Mouse (Mus musculus): Measurements from ENCODE around the gene Pinlyp.

Gene Pinlyp

GRCm38 (mm10) chr7:24546068-24546614 lies at the start of gene Pinlyp, which contains the start of gene Xrcc1:
Gene Pinlyp (minus strand): TSS chr7:24546118.
Gene Xrcc1 (plus strand): TSS chr7:24546289.
- no peak for DNase-seq (ENCODE audit: low spot score in 2 of 2)

- no peak for DNase-seq (ENCODE audit: low spot score in 2 of 2)
Observed at GRCm38 (mm10) chr7:24595464-24595863, 49.5 kb upstream of the Pinlyp start.

GRCm38 (mm10) chr7:24594309-24594803 lies 48.4 kb upstream of the Pinlyp start:
- DNase-seq (ENCODE audit: low spot score in 2 of 2) = no peak

- peak; percentile 81 for DNase-seq (ENCODE audit: low spot score in 2 of 2)
Observed at GRCm38 (mm10) chr7:24593621-24594308, 47.8 kb upstream of the Pinlyp start.

GRCm38 (mm10) chr7:24592781-24593180 lies 46.9 kb upstream of the Pinlyp start:
- no peak for DNase-seq (ENCODE audit: low spot score in 2 of 2)

- DNase-seq (ENCODE audit: low spot score in 2 of 2) = no peak
Observed at GRCm38 (mm10) chr7:24592163-24592562, 46.2 kb upstream of the Pinlyp start.

- no peak for DNase-seq (ENCODE audit: low spot score in 2 of 2)
Observed at GRCm38 (mm10) chr7:24591735-24592134, 45.8 kb upstream of the Pinlyp start.

GRCm38 (mm10) chr7:24588336-24588735 lies 42.4 kb upstream of the Pinlyp start:
- peak in 1 of 2 experiments; percentile 44 for DNase-seq (ENCODE audit: low spot score in 2 of 2)

- DNase-seq (ENCODE audit: low spot score in 2 of 2) = no peak
Observed at GRCm38 (mm10) chr7:24587330-24588105, 41.6 kb upstream of the Pinlyp start, which contains the start of the genes Ethe1 and Zfp575. Gene Ethe1 (plus strand): TSS chr7:24587543. Gene Zfp575 (minus strand): TSS chr7:24587641.

GRCm38 (mm10) chr7:24586828-24587227 lies 40.9 kb upstream of the Pinlyp start:
- no peak for DNase-seq (ENCODE audit: low spot score in 2 of 2)

- no peak for DNase-seq (ENCODE audit: low spot score in 2 of 2)
Observed at GRCm38 (mm10) chr7:24585995-24586394, 40.1 kb upstream of the Pinlyp start.

GRCm38 (mm10) chr7:24584876-24585275 lies 39.0 kb upstream of the Pinlyp start:
- no peak for DNase-seq (ENCODE audit: low spot score in 2 of 2)

GRCm38 (mm10) chr7:24577811-24578210 lies 31.9 kb upstream of the Pinlyp start:
- no peak for DNase-seq (ENCODE audit: low spot score in 2 of 2)

GRCm38 (mm10) chr7:24574224-24574796 lies 28.4 kb upstream of the Pinlyp start:
- DNase-seq (ENCODE audit: low spot score in 2 of 2) = peak in 1 of 2 experiments; percentile 26

- DNase-seq (ENCODE audit: low spot score in 2 of 2) = no peak
Observed at GRCm38 (mm10) chr7:24572455-24572854, 26.5 kb upstream of the Pinlyp start.

GRCm38 (mm10) chr7:24571071-24571470 lies 25.2 kb upstream of the Pinlyp start:
- no peak for DNase-seq (ENCODE audit: low spot score in 2 of 2)

GRCm38 (mm10) chr7:24568512-24568911 lies 22.6 kb upstream of the Pinlyp start:
- DNase-seq (ENCODE audit: low spot score in 2 of 2) = no peak

GRCm38 (mm10) chr7:24566206-24566605 lies 20.3 kb upstream of the Pinlyp start:
- DNase-seq (ENCODE audit: low spot score in 2 of 2) = no peak

GRCm38 (mm10) chr7:24565627-24566026 lies 19.7 kb upstream of the Pinlyp start:
- no peak for DNase-seq (ENCODE audit: low spot score in 2 of 2)

GRCm38 (mm10) chr7:24564607-24565265 lies 18.8 kb upstream of the Pinlyp start:
- DNase-seq (ENCODE audit: low spot score in 2 of 2) = peak; percentile 25 to 34

- no peak for DNase-seq (ENCODE audit: low spot score in 2 of 2)
Observed at GRCm38 (mm10) chr7:24563837-24564206, 17.9 kb upstream of the Pinlyp start.

All from heart, adult 9 months (tissue).